In the genomic region with DNA sequence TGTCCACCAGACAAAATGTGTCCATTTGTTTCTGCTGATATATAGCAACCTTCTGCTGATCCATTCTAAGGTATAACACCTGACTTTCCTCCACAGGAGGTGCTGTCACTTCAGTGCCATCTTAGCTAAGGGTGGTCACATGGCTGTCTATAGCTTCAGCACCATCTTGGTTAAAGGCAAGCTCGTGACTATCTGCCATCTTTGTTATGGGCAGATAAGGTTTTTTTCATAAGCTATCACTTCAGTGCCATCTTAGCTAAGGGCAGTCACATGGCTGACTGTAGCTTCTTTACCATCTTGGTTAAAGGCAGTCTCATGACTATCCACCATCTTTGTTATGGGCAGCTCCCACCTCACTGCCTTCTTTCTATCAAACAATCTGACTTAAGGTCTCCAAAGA, we compare ENCODE assay signal across 10 mouse cellular contexts. TPM values are rescaled to one million over a fixed set of nuclear protein-coding genes. Genes with fewer than 3 reads are reported as not detected.
A peak's percentile ranks its signal among the peaks of the same experiment; 100 is the strongest.
DNase-seq lines count a peak whose midpoint lies in the region; ATAC-seq and TF ChIP-seq lines count a peak whose summit lies in the region.
"Had no signal": no experiment of that assay in that cellular context is flagged by ENCODE, and none has a peak within 500 bp of the region (broad histone marks: within the 10 kb centered on the region; RNA-seq: fewer than 3 reads in every experiment).

No protein-coding gene starts in this region.

- no peak for TF ChIP-seq RAD21 in CH12.LX (IDR thresholded peaks at IDR 0.05; ENCODE audit: low read depth, low read length)

- DNase-seq in left cerebral cortex, adult 11 months (ENCODE audit: low spot score) = peak; percentile 28
- DNase-seq in left cerebral cortex, postnatal 4 days = no peak
- peak; percentile 59 for DNase-seq in CH12.LX (ENCODE audit: extremely low read depth)
- no peak for DNase-seq in gastrocnemius, postnatal 25 days
- DNase-seq in cerebellum, postnatal 25 days = no peak
- DNase-seq in thymus, adult 18-20 months = no peak
- DNase-seq: gastrocnemius, postnatal 36 days; layer of hippocampus, postnatal 36 days had no signal

- TF ChIP-seq EP300 in CH12.LX (IDR thresholded peaks at IDR 0.05; ENCODE audit: low read length) = no peak

- 76% methylated on average over 1 of the region's 1 CpGs for WGBS in forebrain, embryonic 15.5 days

- H3K27me3 ChIP-seq in CH12.LX (replicated peaks) = no peaks in the 10 kb centered on the region
- no peaks in the 10 kb centered on the region for H3K27me3 ChIP-seq in forebrain, embryonic 15.5 days
- H3K27me3 ChIP-seq in myocyte (ENCODE audit: control insufficient read depth, insufficient read depth, insufficient read length) = no peaks in the 10 kb centered on the region

- no peak overlapping the region for H3ac ChIP-seq in myocyte (ENCODE audit: control insufficient read depth, insufficient read length)

- no peak overlapping the region for H3K4me2 ChIP-seq in CH12.LX (ENCODE audit: insufficient read depth, low read depth, poor library complexity, severe bottlenecking)
- no peak overlapping the region for H3K4me2 ChIP-seq in forebrain, embryonic 15.5 days (replicated peaks)
- H3K4me2 ChIP-seq in myocyte (ENCODE audit: low read depth) = no peak overlapping the region

- TF ChIP-seq CTCF in CH12.LX (conservative IDR thresholded peaks at IDR 0.05 in 1 of 2, IDR thresholded peaks at IDR 0.05 in 1 of 2; ENCODE audit: low read depth in 2 of 2, low read length in 2 of 2) = no peak

- no peak overlapping the region for H3K9ac ChIP-seq in CH12.LX (ENCODE audit: insufficient read depth, low read depth)
- H3K9ac ChIP-seq in forebrain, embryonic 15.5 days (replicated peaks) = no peak overlapping the region

- H3K36me3 ChIP-seq in CH12.LX (replicated peaks in 1 of 2; ENCODE audit: control insufficient read depth in 1 of 2, insufficient read depth in 1 of 2, low read length in 1 of 2) (no peaks in the 10 kb centered on the region), myocyte (ENCODE audit: control insufficient read depth, insufficient read depth) (no peaks in the 10 kb centered on the region)
- no peaks in the 10 kb centered on the region for H3K36me3 ChIP-seq in forebrain, embryonic 15.5 days

- no peaks in the 10 kb centered on the region for H3K79me2 ChIP-seq in CH12.LX (replicated peaks; ENCODE audit: control insufficient read depth, extremely low read depth, insufficient read depth, poor library complexity, severe bottlenecking)
- no peaks in the 10 kb centered on the region for H3K79me2 ChIP-seq in myocyte (ENCODE audit: control insufficient read depth, insufficient read depth)

- intact Hi-C loops in left cerebral cortex, postnatal 4 days (cut with DNase I) = no loop called here

- no peaks in the 10 kb centered on the region for H3K4me1 ChIP-seq in CH12.LX (ENCODE audit: control insufficient read depth in 1 of 2, insufficient read depth in 2 of 2)
- 0 out of 2 replicates have a peak, but pooled peaks cover 3% of the 10 kb centered on the region for H3K4me1 ChIP-seq in forebrain, embryonic 15.5 days

- no peak overlapping the region for H3K4me3 ChIP-seq in CH12.LX (replicated peaks in 1 of 3; ENCODE audit: low read depth in 2 of 3, low read length in 2 of 3, poor library complexity in 1 of 3)
- no peak overlapping the region for H3K4me3 ChIP-seq in forebrain, embryonic 15.5 days
- no peak overlapping the region for H3K4me3 ChIP-seq in myocyte

- H3K27ac ChIP-seq in CH12.LX (ENCODE audit: insufficient read depth, low read depth) = no peak overlapping the region
- H3K27ac ChIP-seq in forebrain, embryonic 15.5 days (replicated peaks) = no peak overlapping the region

- peak; percentile 96 for ATAC-seq in forebrain, embryonic 15.5 days (replicated peaks)

- TF ChIP-seq POLR2A in CH12.LX (IDR thresholded peaks at IDR 0.05; ENCODE audit: low read depth, low read length) = no peak
- no peak for TF ChIP-seq POLR2A in myocyte (IDR thresholded peaks at IDR 0.05; ENCODE audit: insufficient read length, low read depth)

- no peaks in the 10 kb centered on the region for H3K9me3 ChIP-seq in CH12.LX (replicated peaks; ENCODE audit: low read length)
- H3K9me3 ChIP-seq in forebrain, embryonic 15.5 days = no peaks in the 10 kb centered on the region

- dilution Hi-C loops in CH12.LX (cut with MboI; ENCODE audit: extremely low pct_ligation_motif_present, extremely low pct_unique_long_range_greater_than_20kb, low sequenced_read_pairs) = no loop called here

- in situ Hi-C loops in CH12.LX (cut with MboI; ENCODE audit: low pct_ligation_motif_present, low pct_unique_long_range_greater_than_20kb, low sequenced_read_pairs) = no loop called here

TF ChIP-seq in CH12.LX, 34 proteins besides CTCF, POLR2A, EP300 and RAD21 (continues in another document):
- no peak for TF ChIP-seq ELF1 (IDR thresholded peaks at IDR 0.05; ENCODE audit: low read depth, low read length)
- no peak for TF ChIP-seq ETS1 (conservative IDR thresholded peaks at IDR 0.05; ENCODE audit: low read depth, low read length)
- no peak for TF ChIP-seq MXI1 (IDR thresholded peaks at IDR 0.05; ENCODE audit: low read depth, low read length)
- TF ChIP-seq TCF12 (IDR thresholded peaks at IDR 0.05; ENCODE audit: low read depth, low read length) = no peak
- TF ChIP-seq JUND (conservative IDR thresholded peaks at IDR 0.05; ENCODE audit: low read depth, low read length) = no peak
- TF ChIP-seq USF2 (conservative IDR thresholded peaks at IDR 0.05; ENCODE audit: low read depth, low read length) = peak; percentile 72
- no peak for TF ChIP-seq JUN (IDR thresholded peaks at IDR 0.05; ENCODE audit: insufficient read depth, low read depth, low read length)
- no peak for TF ChIP-seq TBP (conservative IDR thresholded peaks at IDR 0.05; ENCODE audit: low read depth, low read length)
- TF ChIP-seq MYC (IDR thresholded peaks at IDR 0.05; ENCODE audit: low read depth, low read length) = 0 out of 2 replicates have a peak, but pooled peaks have one; percentile 32
- no peak for TF ChIP-seq MEF2A (IDR thresholded peaks at IDR 0.05; ENCODE audit: borderline replicate concordance, low read depth, low read length)
- peak; percentile 72 for TF ChIP-seq USF1 (IDR thresholded peaks at IDR 0.05; ENCODE audit: low read depth, low read length)
- no peak for TF ChIP-seq PAX5 (IDR thresholded peaks at IDR 0.05; ENCODE audit: low read length)
- TF ChIP-seq CHD2 (IDR thresholded peaks at IDR 0.05; ENCODE audit: low read length) = no peak
- TF ChIP-seq NRF1 (IDR thresholded peaks at IDR 0.05; ENCODE audit: low read depth, low read length) = peak; percentile 75
- no peak for TF ChIP-seq UBTF (IDR thresholded peaks at IDR 0.05; ENCODE audit: low read depth, low read length)
- no peak for TF ChIP-seq GABPA (IDR thresholded peaks at IDR 0.05; ENCODE audit: insufficient replicate concordance, low read depth, low read length)

TF ChIP-seq in myocyte, 11 proteins besides CTCF, POLR2A, EP300 and RAD21:
- peak; percentile 47 for TF ChIP-seq USF1 (IDR thresholded peaks at IDR 0.05; ENCODE audit: low read depth)
- TF ChIP-seq MAX (IDR thresholded peaks at IDR 0.05; ENCODE audit: low read depth) = no peak
- TF ChIP-seq REST (IDR thresholded peaks at IDR 0.05; ENCODE audit: insufficient read depth, insufficient read length) = no peak
- no peak for TF ChIP-seq SRF (IDR thresholded peaks at IDR 0.05; ENCODE audit: control insufficient read depth, insufficient read length, low read depth)
- no peak for TF ChIP-seq MYOD1 (IDR thresholded peaks at IDR 0.05; ENCODE audit: control insufficient read depth in 1 of 3, insufficient read length in 2 of 3, low read depth in 2 of 3)
- TF ChIP-seq TCF3 (IDR thresholded peaks at IDR 0.05; ENCODE audit: insufficient read length, low read depth) = no peak
- no peak for TF ChIP-seq CEBPB (IDR thresholded peaks at IDR 0.05; ENCODE audit: insufficient read depth, poor library complexity, severe bottlenecking)
- no peak for TF ChIP-seq POLR2AphosphoS2 (IDR thresholded peaks at IDR 0.05; ENCODE audit: insufficient read length, low read depth)

RNA-seq across cellular contexts. Expression of a gene that starts 23.4 kb away (rescaled TPM):
- total RNA-seq in left cerebral cortex, postnatal 4 days (2021) = under 1 TPM; 0.24 to 0.28 TPM
- not detected in 2 replicates for total RNA-seq in CH12.LX (2012; rRNA removed)
- not detected in 2 replicates for total RNA-seq in CH12.LX (2014; rRNA removed)
- not detected in 2 replicates for polyA plus RNA-seq in CH12.LX (2012; ENCODE audit: insufficient read length, low read depth)
- polyA plus RNA-seq in forebrain, embryonic 15.5 days (2015; fragmentation: Nextera tagmentation; extraction: Ambion mirVana) = not detected in 2 replicates
- polyA plus RNA-seq in myocyte (2012; fragmentation: generic; extraction: Trizol) = not detected
- total RNA-seq in gastrocnemius, postnatal 25 days (2021) = 10 to 100 TPM in 1 of 2 experiments, 1 to 10 TPM in 1; 9.1 to 20.5 TPM

RNA-seq across cellular contexts. Expression of a gene that starts 42.5 kb away (rescaled TPM):
- total RNA-seq in left cerebral cortex, postnatal 4 days (2021) = not detected
- total RNA-seq in CH12.LX (2012; rRNA removed) = not detected in 2 replicates
- total RNA-seq in CH12.LX (2014; rRNA removed) = not detected in 2 replicates
- polyA plus RNA-seq in CH12.LX (2012; ENCODE audit: insufficient read length, low read depth) = not detected in 2 replicates
- polyA plus RNA-seq in forebrain, embryonic 15.5 days (2015; fragmentation: Nextera tagmentation; extraction: Ambion mirVana) = not detected in 2 replicates
- polyA plus RNA-seq in myocyte (2012; fragmentation: generic; extraction: Trizol) = not detected
- not detected for total RNA-seq in gastrocnemius, postnatal 25 days (2021)
- total RNA-seq: gastrocnemius, postnatal 36 days; layer of hippocampus, postnatal 36 days had no signal

RNA-seq across cellular contexts. Expression of a gene that starts 45.2 kb away (rescaled TPM):
- total RNA-seq in left cerebral cortex, postnatal 4 days (2021) = 10 to 100 TPM; 61.1 to 63.2 TPM
- 17.9 and 18.0 TPM in 2 replicates for total RNA-seq in CH12.LX (2012; rRNA removed)
- total RNA-seq in CH12.LX (2014; rRNA removed) = 38.5 and 46.0 TPM in 2 replicates
- 36.8 and 43.4 TPM in 2 replicates for polyA plus RNA-seq in CH12.LX (2012; ENCODE audit: insufficient read length, low read depth)
- polyA plus RNA-seq in forebrain, embryonic 15.5 days (2015; fragmentation: Nextera tagmentation; extraction: Ambion mirVana) = 70.7 and 76.7 TPM in 2 replicates
- 14.6 TPM for polyA plus RNA-seq in myocyte (2012; fragmentation: generic; extraction: Trizol)
- total RNA-seq in gastrocnemius, postnatal 25 days (2021) = 10 to 100 TPM; 15.7 to 16.9 TPM

Comparison
In these comparisons a context has a peak if more than half of its experiments do, and no peak if none do; other contexts are left out.
1. DNase-seq: peak in left cerebral cortex, adult 11 months (single experiment) and CH12.LX (single experiment); none in left cerebral cortex, postnatal 4 days (single experiment), gastrocnemius, postnatal 25 days (single experiment), cerebellum, postnatal 25 days (0 of 2) and thymus, adult 18-20 months (0 of 2).
2. RNA of a gene that starts 23.4 kb away (total RNA-seq): 9.1 to 20.5 TPM in gastrocnemius, postnatal 25 days; 0.24 to 0.28 TPM in left cerebral cortex, postnatal 4 days and not detected in CH12.LX; every median in the first group is over 4 times any median in the second.